Mouse (Mus musculus) layer of hippocampus, adult 8-10 months (tissue): Measurements from ENCODE around the gene Marveld1. TPM values are rescaled to one million over a fixed set of nuclear protein-coding genes. Genes with fewer than 3 reads are reported as not detected.

ENCODE experiments used
- DNase-seq, 2 experiments: peaks; one replicate each; pipeline ENCODE4 v3.0.0; 2022; ENCODE audit warnings: low spot score in 2 of 2
- total RNA-seq, 4 experiments: library from RNA; stranded (reverse); gene quantifications; 2 replicates each; pipeline ENCODE4 v1.2.4; 2022

Marveld1 gene
- total RNA-seq, 4 experiments from 2014 or later, result 6.6 to 9.8 (median 8.4) TPM

- DNase-seq, result peak; percentile 90 to 91
Measured at GRCm38 (mm10) chr19:42170025-42170969, 23.1 kb downstream of the Marveld1 start.

DNA sequence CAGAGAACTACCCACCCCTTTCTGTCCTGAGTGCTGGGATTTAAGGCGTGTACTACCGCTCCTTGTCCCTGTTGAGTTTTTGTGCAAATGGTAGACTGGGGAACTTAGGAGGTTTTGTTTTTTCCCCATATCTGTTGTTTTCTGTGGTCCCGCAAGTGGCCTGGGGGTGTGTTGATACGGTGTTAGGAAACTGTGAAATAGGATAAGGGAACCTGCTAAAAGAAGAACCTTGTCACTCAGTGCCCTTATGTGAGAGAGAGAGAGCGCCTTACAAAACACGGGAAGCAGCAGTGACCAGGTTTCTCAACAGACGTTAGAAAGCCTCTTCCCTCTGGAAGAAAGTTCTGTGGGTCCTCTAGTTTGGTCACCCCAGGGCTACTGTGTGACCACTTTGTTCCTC, 29.6 kb downstream of the Marveld1 start:
- no peak for DNase-seq

- DNase-seq, result no peak
Measured at GRCm38 (mm10) chr19:42177461-42177860, 30.3 kb downstream of the Marveld1 start.

- no peak for DNase-seq
Measured at GRCm38 (mm10) chr19:42179356-42179755, 32.2 kb downstream of the Marveld1 start.

DNA sequence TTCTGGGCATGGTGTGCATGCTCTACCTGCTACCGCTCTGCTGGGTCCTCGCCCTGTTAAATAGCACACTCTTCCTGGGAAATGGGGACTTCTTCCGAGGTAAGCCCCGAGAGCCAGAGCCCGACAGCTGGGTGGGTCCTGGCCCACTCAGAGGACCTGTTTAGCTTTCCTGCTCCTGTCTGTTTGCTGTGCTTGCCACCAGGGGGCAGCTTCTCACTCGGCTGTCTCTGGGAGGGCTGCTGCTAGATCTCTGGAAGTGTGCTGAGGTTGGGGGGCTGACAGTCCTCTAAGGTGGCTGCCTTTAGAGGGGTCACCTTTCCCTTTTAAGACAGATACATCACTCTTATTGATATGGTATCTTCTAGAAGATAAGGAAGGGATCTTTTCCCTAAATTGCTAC, 35.5 kb downstream of the Marveld1 start:
- DNase-seq, result no peak

DNA sequence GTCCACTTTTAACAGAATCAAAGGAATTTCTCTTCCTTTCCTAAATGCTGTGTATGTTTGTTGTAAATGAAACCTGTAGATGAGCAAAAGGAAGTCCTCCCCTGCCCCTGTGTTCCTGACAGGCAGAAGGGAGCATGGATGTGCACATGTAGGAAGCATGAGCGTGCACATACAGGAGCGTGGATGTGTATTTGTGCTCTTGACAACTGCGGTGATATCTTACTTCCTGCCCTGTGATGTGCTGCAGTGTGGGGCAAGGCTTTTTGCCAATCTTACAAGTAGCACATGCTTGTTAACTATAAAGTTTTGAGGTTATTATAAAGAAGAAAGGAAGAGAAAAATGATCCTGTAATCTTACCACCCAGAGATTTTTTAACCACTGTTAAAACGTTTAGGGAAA, 42.5 kb downstream of the Marveld1 start:
- no peak for DNase-seq

DNA sequence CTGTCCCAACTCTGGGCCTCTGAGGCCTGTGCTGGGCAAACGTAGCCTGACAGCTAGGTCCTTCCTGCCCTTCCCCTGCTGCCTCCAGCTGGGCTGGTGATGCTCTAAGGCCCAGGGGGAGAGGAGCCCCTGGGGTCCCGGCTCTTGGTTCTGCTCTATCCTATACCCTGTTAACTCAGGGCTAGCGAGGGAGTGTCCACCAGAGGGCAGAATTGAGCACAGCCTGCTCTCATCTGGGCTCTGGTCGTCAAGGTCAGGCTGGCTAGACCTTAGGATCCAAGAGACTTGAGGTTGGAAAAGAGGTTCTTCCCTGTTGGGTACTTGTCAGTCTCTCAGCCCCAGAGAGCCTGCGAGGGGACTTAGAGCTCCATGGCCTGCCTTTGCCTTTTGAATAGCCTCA, 43.3 kb downstream of the Marveld1 start:
- DNase-seq, result peak in 1 of 2 experiments; percentile 35

GRCm38 (mm10) chr19:42193311-42193710, 46.1 kb downstream of the Marveld1 start:
- DNase-seq, result no peak

DNA sequence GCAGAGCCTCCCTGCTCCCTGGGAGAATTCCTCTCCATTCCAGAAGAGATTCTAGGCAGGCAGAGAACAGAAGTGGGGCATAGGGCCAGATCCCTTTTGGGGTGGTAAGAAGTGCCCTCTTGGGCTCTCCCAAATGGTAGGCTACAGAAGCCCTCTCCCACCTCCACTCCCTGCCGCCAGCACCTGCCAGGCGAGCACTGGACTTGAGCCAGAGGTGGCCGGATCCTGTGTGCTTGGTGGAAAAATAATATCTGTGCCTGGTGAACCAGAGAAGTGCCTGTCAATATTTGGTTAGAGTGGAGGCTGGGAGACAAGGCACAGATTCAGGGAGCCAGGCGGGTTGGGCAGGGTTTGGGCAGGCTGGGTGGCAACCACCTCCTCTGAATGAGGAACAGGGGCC, 49.2 kb downstream of the Marveld1 start:
- DNase-seq, result no peak

- DNase-seq, result no peak
Measured at GRCm38 (mm10) chr19:42197066-42197465, 49.9 kb downstream of the Marveld1 start.

GRCm38 (mm10) chr19:42198026-42198425, 50.8 kb downstream of the Marveld1 start:
- DNase-seq, result no peak

Other genes with a start within 250 kb of the Marveld1 start
- 100 to 1,000 TPM; 520 to 573 (median 534) TPM for gene Pgam1, start 235.5 kb upstream of the Marveld1 start, total RNA-seq
- 10 to 100 TPM; 25.5 to 34.9 (median 29.1) TPM for gene Exosc1, start 214.0 kb upstream of the Marveld1 start, total RNA-seq
- 10 to 100 TPM; 43.5 to 47.4 (median 44.0) TPM for gene Zdhhc16, start 213.9 kb upstream of the Marveld1 start, total RNA-seq
- 10 to 100 TPM; 30.8 to 60.2 (median 39.4) TPM for gene Mms19, start 166.2 kb upstream of the Marveld1 start, total RNA-seq
- 10 to 100 TPM; 11.2 to 14.4 (median 13.2) TPM for gene Ubtd1, start 165.6 kb upstream of the Marveld1 start, total RNA-seq
- under 1 TPM in 2 of 4 experiments, not detected in 2; 0.30 to 0.47 TPM for gene Ankrd2, start 111.4 kb upstream of the Marveld1 start, total RNA-seq
- 10 to 100 TPM in 1 of 4 experiments, 1 to 10 TPM in 3; 7.2 to 11.6 (median 8.9) TPM for gene Hoga1, start 101.8 kb upstream of the Marveld1 start, total RNA-seq
- gene 4933411K16Rik, start 95.2 kb upstream of the Marveld1 start, total RNA-seq, result 1 to 10 TPM; 1.7 to 2.7 (median 2.1) TPM
- gene Morn4, start 61.0 kb upstream of the Marveld1 start, total RNA-seq, result 10 to 100 TPM; 59.1 to 70.6 (median 64.3) TPM
- gene Pi4k2a, start 56.9 kb upstream of the Marveld1 start, total RNA-seq, result 10 to 100 TPM; 64.8 to 71.3 (median 69.0) TPM
- 10 to 100 TPM; 18.1 to 24.6 (median 21.4) TPM for gene Avpi1, start 18.3 kb upstream of the Marveld1 start, total RNA-seq
- 100 to 1,000 TPM in 2 of 4 experiments, 10 to 100 TPM in 2; 79.7 to 113 (median 98.0) TPM for gene Zfyve27, start 16.6 kb downstream of the Marveld1 start, total RNA-seq
- 1 to 10 TPM in 2 of 4 experiments, under 1 TPM in 1, not detected in 1; 0.49 to 2.3 (median 2.0) TPM for gene Sfrp5, start 54.9 kb downstream of the Marveld1 start, total RNA-seq
- gene Golga7b, start 100.2 kb downstream of the Marveld1 start, total RNA-seq, result 10 to 100 TPM; 58.0 to 67.6 (median 63.1) TPM